Mouse (Mus musculus) heart, postnatal 4 days (tissue): ENCODE measurements around the gene Cited4. TPM values are rescaled to one million over a fixed set of nuclear protein-coding genes. Genes with fewer than 3 reads are reported as not detected.

Experiments
- DNase-seq: peaks from one replicate; pipeline ENCODE4 v3.0.0; 2021
- total RNA-seq, 2 experiments: library from RNA; stranded (reverse); gene quantifications; 2 replicates each; pipeline ENCODE4 v1.2.3; 2021

Cited4 gene
- total RNA-seq, 2 experiments from 2014 or later: 78.9 to 84.3 TPM

DNA sequence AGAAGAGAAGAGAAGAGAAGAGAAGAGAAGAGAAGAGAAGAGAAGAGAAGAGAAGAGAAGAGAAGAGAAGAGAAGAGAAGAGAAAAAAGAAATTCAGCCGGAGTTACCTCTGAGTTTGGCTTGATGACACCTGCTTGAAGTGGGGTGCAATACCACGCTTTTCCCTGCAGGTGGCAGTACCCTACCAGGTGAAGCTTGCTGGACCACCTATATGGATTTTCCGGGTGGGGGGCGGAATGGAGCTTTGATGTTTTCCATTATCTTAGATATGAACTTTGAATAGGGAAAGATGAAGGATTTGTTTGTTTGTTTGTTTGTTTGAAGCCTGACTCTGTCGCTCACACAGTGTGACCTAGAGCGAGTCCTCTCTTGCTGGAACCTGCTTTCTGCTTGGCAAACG, 14.6 kb downstream of the Cited4 start:
- DNase-seq: peak; percentile 43

DNA sequence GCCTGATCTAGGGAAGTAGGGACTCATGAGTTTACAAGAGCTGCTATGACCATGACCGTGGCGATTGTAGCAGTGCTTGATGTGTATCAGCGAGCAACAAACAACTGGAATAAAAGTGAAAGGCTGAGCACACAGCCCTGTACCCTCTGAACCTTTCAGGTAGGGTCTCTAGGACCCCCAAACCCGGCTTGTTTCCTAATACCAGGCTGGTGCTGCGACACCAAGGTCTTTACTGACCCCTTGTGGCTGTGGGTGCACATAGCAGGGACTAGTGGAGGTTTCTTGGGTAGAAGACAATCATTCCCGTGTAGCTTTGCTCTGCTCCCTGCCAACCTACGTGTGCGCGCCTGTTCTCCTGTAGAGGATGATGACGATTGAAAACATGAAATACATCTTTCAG, 15.8 kb downstream of the Cited4 start:
- peak; percentile 71 for DNase-seq

DNA sequence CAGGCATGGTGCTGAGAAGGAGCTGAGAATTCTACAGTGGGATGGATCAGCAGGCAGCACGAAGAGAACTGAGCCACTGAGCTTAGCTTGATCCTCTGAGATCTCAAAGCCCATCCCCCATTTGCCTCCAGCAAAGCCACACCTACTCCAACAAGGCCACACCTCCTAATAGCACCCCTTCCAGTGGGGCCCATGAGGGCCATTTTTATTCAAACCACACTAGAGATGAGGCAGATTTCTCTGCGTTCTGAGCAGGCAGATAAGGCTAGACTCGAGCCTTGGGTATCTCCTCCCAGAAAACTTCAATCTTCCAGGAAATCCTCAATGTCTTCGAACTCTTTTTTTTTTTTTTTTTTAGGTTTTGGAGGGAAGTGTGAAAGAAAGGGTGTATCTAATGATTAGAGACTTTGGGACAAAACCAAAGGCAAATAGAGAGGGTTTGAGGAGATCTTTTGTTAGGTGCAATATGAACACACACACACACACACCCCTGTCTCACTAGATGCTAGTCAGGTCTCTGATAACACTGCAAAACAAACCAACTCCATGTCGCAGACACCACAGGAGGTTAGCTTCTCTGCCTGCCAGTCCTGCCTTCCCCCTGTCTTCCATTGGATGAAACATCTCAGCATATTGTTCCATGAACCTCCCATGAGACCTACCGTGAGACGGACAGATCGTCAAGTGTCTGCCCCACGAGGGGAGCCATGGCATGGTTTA, 17.1 kb downstream of the Cited4 start:
- DNase-seq: no peak

- DNase-seq: no peak
Measured at GRCm38 (mm10) chr4:120687282-120687681, 20.9 kb downstream of the Cited4 start.

GRCm38 (mm10) chr4:120689317-120689716, 22.9 kb downstream of the Cited4 start:
- no peak for DNase-seq

- peak; percentile 78 for DNase-seq
Measured at GRCm38 (mm10) chr4:120692717-120693116, 26.3 kb downstream of the Cited4 start.

- no peak for DNase-seq
Measured at GRCm38 (mm10) chr4:120697353-120697752, 31.0 kb downstream of the Cited4 start.

DNA sequence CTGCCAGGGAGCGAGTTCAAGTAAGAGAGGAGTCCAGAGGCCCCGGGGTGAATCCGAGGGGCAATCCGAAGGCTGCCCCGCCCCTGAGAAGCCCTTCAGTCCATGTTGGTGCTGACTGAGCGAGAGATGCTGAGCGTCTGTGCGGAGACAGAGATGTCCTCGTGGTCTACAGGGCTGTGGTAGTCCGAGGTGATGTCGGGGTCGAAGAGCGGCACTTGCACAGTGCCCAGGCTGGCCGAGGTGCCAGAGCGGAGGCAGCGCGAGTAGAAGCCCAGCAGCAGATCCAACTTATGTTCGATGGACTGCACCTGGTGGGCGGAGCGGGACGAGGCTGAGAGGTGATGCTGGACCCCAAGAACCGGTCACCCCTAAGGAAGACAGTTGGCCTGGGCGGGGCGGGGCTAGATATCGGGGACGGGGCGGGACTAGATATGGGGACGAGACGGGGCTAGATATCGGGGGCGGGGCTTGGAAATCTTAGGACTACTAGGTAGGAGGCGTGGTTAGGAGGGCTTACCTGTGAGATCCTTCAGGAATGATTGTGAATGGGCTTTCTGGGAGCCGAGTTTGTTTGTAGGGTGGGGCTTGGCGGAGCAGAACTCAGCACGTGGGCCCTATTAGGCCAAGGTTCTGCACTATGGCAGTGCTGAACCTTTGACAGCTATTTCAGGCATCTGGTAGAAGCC, 31.6 kb downstream of the Cited4 start:
- no peak for DNase-seq

- no peak for DNase-seq
Measured at GRCm38 (mm10) chr4:120701180-120701579, 34.8 kb downstream of the Cited4 start.

DNA sequence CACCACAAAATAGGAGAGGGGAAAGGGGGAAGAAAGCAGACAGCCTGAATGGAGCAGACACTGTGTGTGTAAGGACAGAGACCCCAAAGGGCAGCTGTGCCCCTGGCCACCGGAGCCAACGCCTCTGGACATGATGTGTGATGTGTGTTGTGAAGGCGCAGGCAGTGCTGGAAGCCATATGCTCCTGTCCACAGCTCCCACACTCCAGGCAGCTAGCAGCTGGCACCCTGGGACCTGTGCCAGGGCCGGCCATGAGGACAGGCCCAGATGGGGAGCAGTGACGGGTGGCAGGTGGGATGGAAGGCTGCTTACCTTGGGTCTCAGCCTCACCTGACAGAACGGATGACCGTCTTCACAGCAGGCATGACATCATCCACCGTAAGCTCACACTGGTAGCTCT, 35.7 kb downstream of the Cited4 start:
- peak; percentile 44 for DNase-seq

- no peak for DNase-seq
Measured at GRCm38 (mm10) chr4:120702511-120702910, 36.1 kb downstream of the Cited4 start.

GRCm38 (mm10) chr4:120712236-120712635, 45.9 kb downstream of the Cited4 start:
- no peak for DNase-seq

GRCm38 (mm10) chr4:120713021-120713420, 46.6 kb downstream of the Cited4 start:
- DNase-seq: no peak

DNA sequence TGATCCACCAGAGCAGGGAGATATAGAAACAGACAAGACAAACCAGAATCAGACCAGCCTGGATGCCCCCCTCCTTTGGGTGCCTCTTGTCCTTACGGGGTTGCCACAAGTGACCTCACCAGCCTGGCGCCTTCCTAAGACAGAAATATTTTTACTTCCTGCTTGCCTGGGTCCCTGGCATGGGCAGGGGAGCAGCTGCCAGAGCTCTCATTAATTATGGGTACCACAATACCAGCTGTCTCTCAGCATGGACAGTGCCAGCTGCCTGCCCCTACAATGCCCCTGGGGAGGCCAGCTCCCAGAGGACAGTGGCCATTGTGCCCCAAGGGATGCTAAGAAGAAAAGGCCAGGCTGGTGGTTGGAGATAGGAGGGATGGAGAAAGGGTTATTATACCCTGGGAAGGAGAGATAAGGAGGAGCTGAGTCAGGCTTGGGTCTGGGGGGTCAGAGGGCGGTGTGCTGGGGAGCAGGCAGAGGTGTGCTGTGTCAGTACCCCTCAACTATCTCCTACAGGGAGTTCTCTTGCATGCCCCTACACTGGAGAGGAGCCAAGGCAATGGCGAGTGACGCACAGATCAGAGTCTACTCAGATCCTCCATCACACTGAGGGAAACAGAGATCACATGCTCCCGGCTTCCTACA, 47.6 kb downstream of the Cited4 start:
- DNase-seq: no peak

- peak; percentile 58 for DNase-seq
Measured at GRCm38 (mm10) chr4:120716141-120716571, 49.8 kb downstream of the Cited4 start.

GRCm38 (mm10) chr4:120716765-120717164, 50.4 kb downstream of the Cited4 start:
- no peak for DNase-seq

Other genes starting within 250 kb of the Cited4 start
- gene Slfnl1, start 134.3 kb upstream of the Cited4 start, total RNA-seq: under 1 TPM; 0.24 to 0.54 TPM
- 10 to 100 TPM; 85.6 to 87.5 TPM for gene Ctps, start 96.3 kb upstream of the Cited4 start, total RNA-seq
- gene Gm8439, start 77.8 kb upstream of the Cited4 start, total RNA-seq: not detected
- gene Kcnq4, start 82.0 kb downstream of the Cited4 start, total RNA-seq: 1 to 10 TPM; 2.7 to 2.9 TPM
- gene Nfyc, start 165.0 kb downstream of the Cited4 start, total RNA-seq: 10 to 100 TPM; 90.3 to 96.0 TPM
- under 1 TPM; 0.21 to 0.29 TPM for gene Rims3, start 188.2 kb downstream of the Cited4 start, total RNA-seq